Mouse (Mus musculus) T-cell, adult 2 months (primary cell): Measurements from ENCODE around the gene Kmt5c.

Experiments
- DNase-seq: peaks from one replicate; pipeline ENCODE4 v3.0.0; 2022; ENCODE audit warnings: low spot score

Kmt5c gene

GRCm38 (mm10) chr7:4739544-4740275 is at the start of gene Kmt5c:
Gene Kmt5c, plus strand, starts transcription at chr7:4740115.
- DNase-seq = peak; percentile 99

DNA sequence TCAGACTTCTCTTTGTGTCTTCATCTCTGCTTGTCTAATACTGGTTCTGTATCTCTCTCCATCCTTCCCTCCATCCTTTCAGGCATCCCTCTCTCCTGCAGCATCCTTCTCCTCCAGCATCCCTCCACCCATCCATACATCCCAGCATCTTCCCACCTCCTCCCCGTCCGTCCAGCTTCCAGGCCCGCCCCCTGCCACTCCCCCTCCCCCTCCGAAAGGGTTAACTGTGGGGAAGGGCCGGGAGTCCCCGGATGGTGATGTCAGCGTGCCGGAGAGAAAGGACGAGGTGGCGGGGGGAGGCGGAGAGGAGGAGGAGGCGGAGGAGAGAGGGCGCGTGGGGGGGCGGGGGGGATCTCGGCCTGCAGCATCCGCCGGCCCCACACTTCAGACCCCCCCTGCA is 49.5 kb upstream of the Kmt5c start, which contains the start of gene Brsk1:
TSS of gene Brsk1 (plus strand) at position 218 of the 400 bp plus-strand sequence.
- no peak for DNase-seq

DNA sequence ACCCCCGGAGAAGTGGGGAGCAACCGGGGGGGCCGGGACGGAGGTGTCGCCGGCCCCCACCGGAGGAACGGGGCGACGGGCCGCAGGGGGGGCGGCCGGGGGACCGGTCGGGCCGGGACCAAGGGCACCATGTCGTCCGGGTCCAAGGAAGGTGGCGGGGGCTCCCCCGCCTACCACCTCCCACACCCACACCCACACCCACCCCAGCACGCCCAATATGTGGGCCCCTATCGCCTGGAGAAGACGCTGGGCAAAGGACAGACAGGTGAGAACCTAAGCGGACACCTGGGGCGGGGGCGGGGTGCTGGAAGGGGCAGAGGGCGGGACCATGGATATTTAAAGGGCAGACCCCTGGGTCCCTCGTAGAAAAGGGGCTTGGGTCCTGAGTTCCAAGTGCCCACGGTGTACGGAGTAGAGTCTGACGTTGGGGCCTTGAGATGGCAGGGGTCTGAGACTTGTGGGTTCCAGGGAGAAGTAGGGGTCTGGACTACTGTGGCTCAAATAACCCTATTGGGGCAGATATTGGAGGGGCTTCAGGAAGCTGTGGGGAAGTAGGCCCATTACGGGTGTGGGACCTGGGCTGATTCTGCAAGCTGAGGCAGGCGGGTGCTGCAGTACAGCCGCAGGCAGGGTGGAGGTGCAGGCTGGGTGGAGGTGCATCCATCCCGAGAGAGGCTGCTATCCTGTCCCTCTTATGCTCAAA is 48.8 kb upstream of the Kmt5c start:
- DNase-seq = no peak

DNA sequence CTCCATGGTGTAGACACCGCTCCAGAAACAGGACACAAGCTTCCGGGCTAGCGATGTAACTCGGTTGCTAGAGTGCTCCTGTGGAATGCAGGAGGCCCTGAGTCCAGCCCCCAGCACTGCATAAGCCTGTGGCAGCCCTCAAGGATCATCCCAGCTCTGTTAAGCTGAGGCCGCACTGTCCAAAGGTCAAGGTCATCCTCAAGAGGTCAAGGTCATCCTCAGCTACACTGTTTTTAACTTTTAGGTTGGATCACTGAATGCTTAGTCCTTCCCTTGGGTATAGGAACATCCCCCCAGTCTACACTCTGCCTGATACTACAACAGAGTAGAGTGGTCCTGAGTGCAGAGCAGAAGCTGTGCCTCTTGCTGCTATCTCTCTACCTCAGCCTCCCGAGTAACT is 46.9 kb upstream of the Kmt5c start:
- no peak for DNase-seq

- DNase-seq = no peak
These were observed 37.6 kb upstream of the Kmt5c start for GRCm38 (mm10) chr7:4702334-4702733.

DNA sequence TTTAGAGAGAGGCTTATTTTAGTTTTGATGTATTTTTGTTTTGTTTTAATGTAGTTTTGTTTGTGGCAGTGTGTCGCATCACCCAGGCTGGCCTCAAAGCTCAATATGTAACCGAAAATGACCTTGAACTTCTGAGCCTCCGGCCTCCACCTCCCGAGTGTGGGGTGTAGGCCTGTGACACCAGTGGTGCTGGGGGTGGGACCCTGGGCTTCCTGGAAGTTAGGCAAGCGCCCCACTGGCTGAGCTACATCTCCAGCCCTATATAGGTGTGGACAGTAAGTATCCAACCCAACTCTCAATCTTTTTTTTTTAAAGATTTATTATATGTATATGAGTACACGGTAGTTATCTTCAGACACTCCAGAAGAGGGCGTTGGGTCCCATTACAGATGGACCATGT is 36.7 kb upstream of the Kmt5c start:
- no peak for DNase-seq

DNA sequence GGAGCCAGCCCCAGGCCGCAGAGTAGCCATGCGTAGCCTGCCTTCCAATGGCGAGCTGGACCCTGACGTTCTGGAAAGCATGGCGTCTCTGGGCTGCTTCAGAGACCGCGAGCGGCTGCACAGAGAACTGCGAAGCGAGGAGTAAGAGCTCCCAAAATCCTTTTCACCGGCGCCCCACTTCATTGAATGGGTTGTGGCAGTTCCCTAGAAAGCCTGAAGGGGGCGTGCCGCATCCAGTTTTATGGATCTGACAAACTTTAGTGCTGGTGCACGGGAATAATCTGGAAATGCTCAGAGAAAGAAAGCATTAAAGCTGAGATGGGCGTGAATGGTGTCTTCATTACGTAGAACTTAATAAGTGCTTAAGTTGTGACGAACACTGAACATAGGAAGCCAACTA is 34.8 kb upstream of the Kmt5c start:
- peak; percentile 25 for DNase-seq

DNA sequence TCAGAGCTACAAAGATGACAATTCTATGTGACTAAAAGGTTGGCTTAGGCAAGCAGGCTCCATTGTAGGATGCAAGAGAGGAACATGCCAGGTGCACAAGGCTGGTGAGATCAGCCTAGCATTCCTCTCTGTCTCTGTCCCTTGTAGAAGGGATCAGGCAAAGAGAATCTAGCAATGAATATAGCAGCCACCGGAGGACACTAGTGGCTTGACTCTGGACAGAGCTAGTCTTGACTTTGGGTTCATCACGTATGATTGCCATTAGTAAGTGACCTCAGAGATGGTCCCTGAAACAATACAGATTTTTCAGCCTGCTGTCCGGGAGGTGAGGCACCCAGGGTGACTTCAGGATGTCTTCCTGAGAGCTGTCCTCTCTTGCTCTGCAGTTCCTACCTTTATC is 27.3 kb upstream of the Kmt5c start:
- no peak for DNase-seq

DNA sequence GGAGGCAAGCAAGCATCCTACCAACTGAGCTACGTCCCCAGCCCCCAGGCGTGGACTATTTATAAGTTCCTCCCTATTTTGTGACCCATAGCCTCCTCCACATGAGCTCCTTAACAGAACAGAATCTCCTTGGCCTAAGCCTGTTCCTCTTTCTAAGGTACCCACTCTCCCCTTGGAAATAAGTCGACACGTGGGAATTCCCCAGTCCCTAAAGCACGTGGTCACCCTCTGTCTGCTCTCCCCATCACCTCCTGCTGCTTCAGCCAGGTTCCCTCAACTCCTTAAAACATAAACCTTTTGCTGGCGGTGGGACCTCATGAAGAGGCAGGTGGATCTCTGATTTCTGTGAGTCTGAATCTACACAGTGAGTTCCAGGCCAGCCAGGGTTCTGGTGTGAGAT is 23.0 kb upstream of the Kmt5c start:
- no peak for DNase-seq

GRCm38 (mm10) chr7:4719276-4719675 is 20.6 kb upstream of the Kmt5c start:
- DNase-seq = no peak

DNA sequence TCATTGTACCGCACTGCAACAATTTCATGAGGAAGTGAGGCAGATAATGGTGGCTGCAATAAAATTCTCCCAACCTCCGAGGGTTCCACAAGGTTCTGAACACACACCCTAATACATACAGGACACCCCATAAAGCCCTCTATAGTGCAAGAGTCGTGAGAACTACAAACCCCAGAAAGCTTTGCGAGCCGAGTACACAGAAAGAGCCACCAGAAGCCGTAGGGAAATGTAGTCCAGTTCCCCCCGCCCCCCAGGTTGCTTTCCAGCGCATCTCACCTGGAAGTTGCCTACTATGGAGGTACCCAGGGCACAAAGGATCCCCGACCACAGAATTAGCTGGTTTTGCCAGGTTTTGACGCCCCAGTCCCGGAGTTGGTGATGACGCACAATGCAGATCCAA is 16.4 kb upstream of the Kmt5c start:
- peak; percentile 17 for DNase-seq

GRCm38 (mm10) chr7:4724359-4724758 is 15.6 kb upstream of the Kmt5c start:
- DNase-seq = no peak

DNA sequence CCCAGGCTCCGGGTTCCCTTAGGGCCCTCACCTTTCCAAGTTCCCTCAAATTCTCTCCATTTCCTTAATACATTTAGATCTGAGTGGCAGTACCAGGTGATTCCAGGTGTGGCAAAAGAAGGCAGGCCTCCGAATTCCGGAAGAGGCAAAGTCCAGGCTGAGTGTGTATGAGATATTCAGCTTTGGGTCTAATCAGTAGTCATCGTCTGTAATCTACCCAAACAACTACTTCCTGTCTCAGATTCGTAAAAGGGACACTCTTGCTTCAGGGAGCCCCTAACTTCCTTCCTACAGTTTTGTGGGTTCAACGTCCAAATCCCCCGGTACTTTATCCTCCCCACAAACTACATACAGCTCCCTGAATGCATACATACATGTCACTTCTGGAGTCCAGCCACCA is 14.7 kb upstream of the Kmt5c start, which contains the start of gene Tmem150b:
TSS of gene Tmem150b (minus strand) at position 81 of the 400 bp plus-strand sequence.
- no peak for DNase-seq

DNA sequence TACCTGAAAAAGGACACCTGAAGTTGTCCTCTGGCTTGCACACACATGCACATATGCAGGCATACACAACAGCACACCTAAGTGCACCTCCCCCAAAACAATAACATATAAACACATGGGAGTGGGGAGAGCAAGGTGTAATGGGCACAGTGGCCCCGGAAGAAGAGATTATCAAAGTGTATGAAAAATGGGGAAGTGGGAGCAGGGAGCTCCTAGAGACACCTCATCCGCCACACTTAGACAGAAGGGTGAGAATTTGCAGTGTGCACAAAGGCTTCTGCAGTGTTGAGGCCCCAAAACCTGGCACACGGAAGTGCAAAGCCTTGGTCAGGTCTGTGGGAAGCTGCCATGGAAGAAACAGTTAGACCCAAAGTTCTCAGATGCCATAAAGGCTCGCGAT is 8.8 kb upstream of the Kmt5c start:
- DNase-seq = no peak

DNA sequence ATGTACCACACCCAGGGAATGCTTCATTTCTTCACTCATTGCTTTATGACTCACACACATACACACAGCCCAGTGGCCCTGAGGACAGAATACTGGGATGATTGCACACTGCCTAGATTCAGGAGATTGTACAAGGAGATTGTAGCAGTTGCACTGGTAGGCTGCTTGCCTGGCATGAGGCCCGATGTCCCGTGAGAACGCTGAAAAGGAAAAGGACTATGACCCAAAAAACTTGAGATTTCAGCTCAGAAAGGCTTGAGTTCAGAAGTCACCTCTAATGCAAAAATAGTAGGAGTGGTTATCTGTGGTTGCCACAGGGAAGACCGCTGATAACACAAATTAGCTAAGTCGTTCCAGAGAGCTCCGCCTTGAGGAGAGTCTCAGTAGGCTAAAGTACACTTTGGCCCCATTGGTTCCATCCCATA is 6.9 kb upstream of the Kmt5c start:
- no peak for DNase-seq

DNA sequence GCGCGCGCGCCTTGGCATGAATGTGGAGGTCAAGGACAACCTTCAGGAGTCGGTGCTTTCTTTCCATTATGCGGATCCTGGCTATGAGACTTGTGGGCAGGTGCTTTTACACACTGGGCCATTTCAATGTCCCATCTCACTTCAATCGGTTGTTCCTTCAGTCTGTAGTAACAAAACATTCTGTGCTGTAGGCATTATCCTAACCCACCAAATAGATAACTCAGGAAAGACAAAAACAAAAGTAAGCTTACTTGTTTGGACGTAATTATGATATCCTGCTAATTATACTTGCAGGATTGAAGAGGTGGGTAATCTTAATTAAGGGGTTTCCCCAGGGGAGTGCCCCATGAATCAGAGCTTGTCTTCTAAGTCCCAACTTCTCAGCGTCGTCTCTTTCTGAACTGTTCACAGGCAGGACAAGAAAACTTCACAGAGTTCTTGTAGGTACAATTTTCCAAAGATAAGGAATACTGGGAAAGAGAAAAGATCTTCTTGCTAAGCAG is 823 bp upstream of the Kmt5c start:
- no peak for DNase-seq

DNA sequence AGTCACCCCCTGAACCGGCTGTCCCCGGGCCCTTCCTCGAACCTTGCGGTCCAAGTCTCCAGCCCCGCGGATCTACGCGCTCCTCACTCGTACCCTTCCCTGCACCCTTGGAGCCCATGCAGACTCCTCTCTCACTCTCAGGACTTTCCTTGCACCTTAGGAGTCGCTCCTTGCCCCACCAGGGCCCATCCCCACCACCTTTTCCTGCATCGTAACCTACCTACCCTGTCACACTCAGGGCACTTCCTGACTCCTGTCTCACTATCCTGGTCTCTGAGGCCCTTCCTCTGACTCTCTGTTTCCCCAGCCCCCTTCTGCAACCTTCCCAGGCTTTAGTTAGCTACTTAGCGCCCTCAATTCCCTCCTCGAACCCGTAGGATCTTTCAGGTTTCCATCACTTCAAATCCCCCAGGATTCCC is 403 bp downstream of the Kmt5c start:
- no peak for DNase-seq

DNA sequence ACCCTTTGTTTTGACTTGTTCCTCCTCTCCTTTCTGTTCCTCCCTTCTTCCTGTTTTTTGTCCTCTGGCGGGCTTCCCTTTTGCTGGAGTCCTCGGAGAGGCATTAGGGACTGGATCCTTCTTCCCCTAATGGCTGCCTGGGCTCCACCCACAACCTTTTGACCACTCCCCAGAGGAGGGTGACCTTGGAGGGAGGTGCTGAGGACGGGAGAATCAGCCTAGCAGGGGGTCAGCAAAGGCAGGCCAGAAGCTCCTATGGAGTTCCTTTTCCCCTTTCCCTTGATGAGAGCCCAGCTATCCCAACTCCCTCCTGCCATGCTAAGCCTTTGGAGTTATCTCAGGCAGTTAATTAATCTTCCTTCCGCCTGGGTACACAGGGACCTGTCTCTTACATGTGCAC is 1.2 kb downstream of the Kmt5c start:
- DNase-seq = no peak

GRCm38 (mm10) chr7:4741672-4742481 is 2.0 kb downstream of the Kmt5c start:
- no peak for DNase-seq

GRCm38 (mm10) chr7:4742482-4742819 is 2.5 kb downstream of the Kmt5c start:
- DNase-seq = no peak

DNA sequence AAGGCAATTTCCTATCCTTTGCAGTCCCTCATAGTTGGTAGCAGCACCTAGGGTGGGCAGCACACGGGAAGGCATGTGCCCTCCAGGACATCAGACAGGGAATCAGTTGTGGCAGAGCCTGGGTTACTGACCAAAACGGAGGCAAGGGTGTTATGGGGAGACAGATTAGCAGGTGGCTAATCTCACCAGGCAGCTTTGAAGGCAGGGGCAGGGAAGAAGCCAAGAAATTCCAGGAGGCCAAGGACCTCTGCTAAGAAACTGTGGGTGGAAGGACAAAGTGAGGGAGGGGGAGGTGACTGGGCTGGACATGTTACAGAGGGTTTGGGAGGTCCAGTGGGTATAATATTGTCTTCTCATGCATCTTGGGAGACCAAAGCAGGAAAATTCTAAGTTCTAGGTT is 3.4 kb downstream of the Kmt5c start:
- no peak for DNase-seq

GRCm38 (mm10) chr7:4744886-4745285 is 5.0 kb downstream of the Kmt5c start:
- DNase-seq = no peak
